Comparison of ENCODE assay signal across 8 mouse cellular contexts in genomic region chr4:110051281-110051665, GRCm38 (mm10).
DNase-seq lines count a peak whose midpoint lies in the region; ATAC-seq and TF ChIP-seq lines count a peak whose summit lies in the region.

No protein-coding gene starts in this region.

- H3K9ac ChIP-seq in heart, embryonic 12.5 days: peak overlapping the region; percentile 64
- no peak overlapping the region for H3K9ac ChIP-seq in ES-Bruce4 (ENCODE audit: low read depth, poor library complexity, severe bottlenecking)
- peak overlapping the region; percentile 59 for H3K9ac ChIP-seq in forebrain, embryonic 13.5 days
- H3K9ac ChIP-seq in liver, embryonic 13.5 days: 0 out of 2 replicates have a peak overlapping the region, but pooled peaks have one; percentile 26

- H3K27ac ChIP-seq in heart, embryonic 12.5 days (ENCODE audit: poor library complexity, severe bottlenecking): no peak overlapping the region
- no peak overlapping the region for H3K27ac ChIP-seq in ES-Bruce4 (ENCODE audit: insufficient read depth, low read length)
- H3K27ac ChIP-seq in forebrain, embryonic 13.5 days: no peak overlapping the region
- H3K27ac ChIP-seq in liver, embryonic 13.5 days: no peak overlapping the region

- H3K4me1 ChIP-seq in heart, embryonic 12.5 days (replicated peaks): no peaks in the 10 kb centered on the region
- no peaks in the 10 kb centered on the region for H3K4me1 ChIP-seq in ES-Bruce4 (ENCODE audit: control insufficient read depth, insufficient read depth, low read length)
- peaks cover 3% of the 10 kb centered on the region; the same call in 1 of the 2 replicates for H3K4me1 ChIP-seq in forebrain, embryonic 13.5 days
- peaks cover 9% of the 10 kb centered on the region for H3K4me1 ChIP-seq in liver, embryonic 13.5 days (replicated peaks)

- no peaks in the 10 kb centered on the region for H3K36me3 ChIP-seq in heart, embryonic 12.5 days
- H3K36me3 ChIP-seq in ES-Bruce4 (ENCODE audit: control insufficient read depth, insufficient read depth, low read length, poor library complexity, severe bottlenecking): no peaks in the 10 kb centered on the region
- no peaks in the 10 kb centered on the region for H3K36me3 ChIP-seq in forebrain, embryonic 13.5 days (ENCODE audit: poor library complexity, severe bottlenecking)
- no peaks in the 10 kb centered on the region for H3K36me3 ChIP-seq in liver, embryonic 13.5 days

- H3K4me3 ChIP-seq in heart, embryonic 12.5 days: peak overlapping the region; percentile 39
- H3K4me3 ChIP-seq in ES-Bruce4 (ENCODE audit: low read depth, low read length): peak overlapping the region; percentile 42
- peak overlapping the region; percentile 48 for H3K4me3 ChIP-seq in forebrain, embryonic 13.5 days
- peak overlapping the region; percentile 41 for H3K4me3 ChIP-seq in liver, embryonic 13.5 days (replicated peaks)

- TF ChIP-seq POLR2A in ES-Bruce4 (IDR thresholded peaks at IDR 0.05; ENCODE audit: insufficient read depth, low read length): no peak

- H3K27me3 ChIP-seq in heart, embryonic 12.5 days (replicated peaks): no peaks in the 10 kb centered on the region
- H3K27me3 ChIP-seq in ES-Bruce4 (ENCODE audit: control insufficient read depth, insufficient read depth, low read length, poor library complexity, severe bottlenecking): no peaks in the 10 kb centered on the region; the same call in 1 of the 2 replicates
- H3K27me3 ChIP-seq in forebrain, embryonic 13.5 days: no peaks in the 10 kb centered on the region
- H3K27me3 ChIP-seq in liver, embryonic 13.5 days: peaks cover 16% of the 10 kb centered on the region

- 17% methylated on average over 12 of the region's 12 CpGs for WGBS in heart, embryonic 12.5 days
- 13% methylated on average over 12 of the region's 12 CpGs for WGBS in forebrain, embryonic 13.5 days
- WGBS in liver, embryonic 13.5 days (ENCODE audit: insufficient replicate concordance): 12% methylated on average over 12 of the region's 12 CpGs

- ATAC-seq in heart, embryonic 12.5 days (ENCODE audit: insufficient number of reproducible peaks, low FRiP score): no peak; the same call in 1 of the 2 replicates
- ATAC-seq in forebrain, embryonic 13.5 days: peak; percentile 39; the same call in 1 of the 2 replicates
- ATAC-seq in liver, embryonic 13.5 days (ENCODE audit: low read depth): no peak

- peak overlapping the region; percentile 66 for H3K4me2 ChIP-seq in heart, embryonic 12.5 days
- H3K4me2 ChIP-seq in forebrain, embryonic 13.5 days: peak overlapping the region; percentile 72
- peak overlapping the region; percentile 63 for H3K4me2 ChIP-seq in liver, embryonic 13.5 days

- 0 out of 2 replicates have a peak, but pooled peaks have one; percentile 1 for TF ChIP-seq EP300 in ES-Bruce4 (IDR thresholded peaks at IDR 0.05; ENCODE audit: insufficient read depth, low read depth, low read length)

- no peaks in the 10 kb centered on the region; the same call in 1 of the 2 replicates for H3K9me3 ChIP-seq in heart, embryonic 12.5 days (replicated peaks)
- no peaks in the 10 kb centered on the region for H3K9me3 ChIP-seq in ES-Bruce4 (replicated peaks; ENCODE audit: control insufficient read depth, insufficient read depth, low read length, poor library complexity, severe bottlenecking)
- no peaks in the 10 kb centered on the region for H3K9me3 ChIP-seq in forebrain, embryonic 13.5 days (replicated peaks)
- no peaks in the 10 kb centered on the region for H3K9me3 ChIP-seq in liver, embryonic 13.5 days (replicated peaks)

- TF ChIP-seq CTCF in ES-Bruce4 (IDR thresholded peaks at IDR 0.05; ENCODE audit: low read depth, low read length): no peak

- no peak for DNase-seq in heart, adult 18-20 months
- DNase-seq in liver, embryonic 13.5 days: no peak
- no peak for DNase-seq in spleen, postnatal 36 days (ENCODE audit: low spot score in 2 of 2)
- no peak for DNase-seq in layer of hippocampus, adult 11-12 months (ENCODE audit: low spot score)
- DNase-seq in retina, postnatal 1 day: no peak
